Mouse (Mus musculus) hindbrain, embryonic 10.5 days (tissue): ENCODE data around the gene Ikbke. TPM values are rescaled to one million over a fixed set of nuclear protein-coding genes. Genes with fewer than 3 reads are reported as not detected.
A peak's percentile ranks its signal among the peaks of the same experiment; 100 is the strongest.

ENCODE experiments used
- DNase-seq: peaks from one replicate; pipeline ENCODE4 v3.0.0-alpha.2; 2017; ENCODE audit warnings: low spot score
- H3K27ac ChIP-seq: fragments of 300-500 bp; sonication (generic); 2 replicates; pipeline ENCODE4 v1.5.1; 2016; ENCODE audit warnings: mild to moderate bottlenecking, moderate library complexity
- H3K27me3 ChIP-seq: fragments of 300-500 bp; sonication (generic); 2 replicates; pipeline ENCODE4 v1.6.1; 2016; ENCODE audit warnings: mild to moderate bottlenecking; ENCODE audit not compliant: poor library complexity, insufficient read depth, severe bottlenecking
- H3K36me3 ChIP-seq: fragments of 300-500 bp; sonication (generic); 2 replicates; pipeline ENCODE4 v1.6.1; 2016; ENCODE audit warnings: mild to moderate bottlenecking, moderate library complexity
- H3K4me1 ChIP-seq: fragments of 300-500 bp; sonication (generic); replicated peaks from 2 replicates; pipeline ENCODE4 v1.6.1; 2016; ENCODE audit warnings: mild to moderate bottlenecking
- H3K4me3 ChIP-seq: fragments of 300-500 bp; sonication (generic); 2 replicates; pipeline ENCODE4 v1.5.1; 2016; ENCODE audit warnings: mild to moderate bottlenecking, moderate library complexity
- H3K9me3 ChIP-seq: fragments of 300-500 bp; sonication (generic); 2 replicates; pipeline ENCODE4 v1.6.1; 2016; ENCODE audit warnings: mild to moderate bottlenecking, moderate library complexity
- WGBS: fragments of 180-500 bp; shearing (Covaris S2); methylation state at CpG from one replicate; pipeline ENCODE4 v1.1.7; 2016; 5-methylcytosine and 5-hydroxymethylcytosine counted together
- polyA plus RNA-seq: library from polyadenylated mRNA; unstranded; fragments of >200 nt; fragmentation: Nextera tagmentation; extraction: Ambion mirVana; gene quantifications from 2 replicates; pipeline ENCODE4 v1.2.1, GENCODE M21; 2016

The Ikbke gene
- polyA plus RNA-seq, 1 experiment from 2014 or later: 1.5 TPM

- Histone ChIP-seq H3K4me3 (no peak overlapping the region), H3K27ac (no peak overlapping the region), H3K4me1 (peaks cover 7% of the 10 kb centered on the region; the same call in 1 of the 2 replicates), H3K27me3 (no peaks in the 10 kb centered on the region), H3K36me3 (no peaks in the 10 kb centered on the region), H3K9me3 (no peaks in the 10 kb centered on the region)
- DNase-seq: no peak
- WGBS: 85% methylated on average over 13 of the region's 13 CpGs
Observed at GRCm38 (mm10) chr1:131221822-131222590, 57.4 kb downstream of the Ikbke start.

- Histone ChIP-seq H3K36me3 (no peaks in the 10 kb centered on the region), H3K4me3 (no peak overlapping the region), H3K27ac (no peak overlapping the region), H3K4me1 (no peaks in the 10 kb centered on the region; the same call in 1 of the 2 replicates), H3K9me3 (no peaks in the 10 kb centered on the region), H3K27me3 (no peaks in the 10 kb centered on the region)
- 92% methylated on average over 11 of the region's 11 CpGs for WGBS
- DNase-seq: no peak
Observed at GRCm38 (mm10) chr1:131218933-131219332, 60.5 kb downstream of the Ikbke start.

- no peaks in the 10 kb centered on the region for H3K9me3 ChIP-seq
- H3K4me3 ChIP-seq: no peak overlapping the region
- no peak for DNase-seq
- H3K27ac ChIP-seq: no peak overlapping the region
- H3K27me3 ChIP-seq: no peaks in the 10 kb centered on the region
- no peaks in the 10 kb centered on the region for H3K4me1 ChIP-seq
- WGBS: 85% methylated on average over 6 of the region's 6 CpGs
- H3K36me3 ChIP-seq: no peaks in the 10 kb centered on the region
Observed at GRCm38 (mm10) chr1:131213361-131213760, 66.0 kb downstream of the Ikbke start.

GRCm38 (mm10) chr1:131212956-131213355 is 66.5 kb downstream of the Ikbke start:
- H3K36me3 ChIP-seq: no peaks in the 10 kb centered on the region
- H3K27ac ChIP-seq: no peak overlapping the region
- no peaks in the 10 kb centered on the region for H3K4me1 ChIP-seq
- 78% methylated on average over 5 of the region's 5 CpGs for WGBS
- H3K27me3 ChIP-seq: no peaks in the 10 kb centered on the region
- no peak overlapping the region for H3K4me3 ChIP-seq
- H3K9me3 ChIP-seq: no peaks in the 10 kb centered on the region
- DNase-seq: no peak

GRCm38 (mm10) chr1:131211655-131212054 is 67.8 kb downstream of the Ikbke start:
- no peak overlapping the region for H3K27ac ChIP-seq
- 86% methylated on average over 1 of the region's 1 CpGs for WGBS
- no peaks in the 10 kb centered on the region for H3K9me3 ChIP-seq
- DNase-seq: no peak
- no peaks in the 10 kb centered on the region for H3K27me3 ChIP-seq
- no peak overlapping the region for H3K4me3 ChIP-seq
- H3K36me3 ChIP-seq: no peaks in the 10 kb centered on the region
- no peaks in the 10 kb centered on the region for H3K4me1 ChIP-seq

- Histone ChIP-seq H3K36me3 (no peaks in the 10 kb centered on the region), H3K4me3 (no peak overlapping the region), H3K27ac (no peak overlapping the region), H3K9me3 (no peaks in the 10 kb centered on the region), H3K4me1 (no peaks in the 10 kb centered on the region), H3K27me3 (no peaks in the 10 kb centered on the region)
- 81% methylated on average over 8 of the region's 8 CpGs for WGBS
- no peak for DNase-seq
Observed at GRCm38 (mm10) chr1:131209971-131210426, 69.4 kb downstream of the Ikbke start.

GRCm38 (mm10) chr1:131208800-131209199 is 70.6 kb downstream of the Ikbke start:
- H3K36me3 ChIP-seq: no peaks in the 10 kb centered on the region
- H3K27ac ChIP-seq: no peak overlapping the region
- no peak overlapping the region for H3K4me3 ChIP-seq
- 77% methylated on average over 6 of the region's 6 CpGs for WGBS
- H3K27me3 ChIP-seq: no peaks in the 10 kb centered on the region
- H3K4me1 ChIP-seq: no peaks in the 10 kb centered on the region
- no peak for DNase-seq
- H3K9me3 ChIP-seq: no peaks in the 10 kb centered on the region

- Histone ChIP-seq H3K36me3 (no peaks in the 10 kb centered on the region), H3K4me3 (no peak overlapping the region), H3K27me3 (no peaks in the 10 kb centered on the region), H3K27ac (no peak overlapping the region), H3K9me3 (no peaks in the 10 kb centered on the region), H3K4me1 (no peaks in the 10 kb centered on the region)
- 90% methylated on average over 5 of the region's 5 CpGs for WGBS
- no peak for DNase-seq
Observed at GRCm38 (mm10) chr1:131208081-131208480, 71.3 kb downstream of the Ikbke start.

- Histone ChIP-seq H3K4me3 (no peak overlapping the region), H3K27me3 (no peaks in the 10 kb centered on the region), H3K27ac (no peak overlapping the region), H3K9me3 (no peaks in the 10 kb centered on the region), H3K4me1 (no peaks in the 10 kb centered on the region), H3K36me3 (no peaks in the 10 kb centered on the region)
- WGBS: 15% methylated on average over 5 of the region's 5 CpGs
- peak; percentile 60 for DNase-seq
Observed at GRCm38 (mm10) chr1:131207531-131207930, 71.9 kb downstream of the Ikbke start.

GRCm38 (mm10) chr1:131206342-131206741 is 73.1 kb downstream of the Ikbke start:
- H3K4me1 ChIP-seq: no peaks in the 10 kb centered on the region
- H3K27me3 ChIP-seq: no peaks in the 10 kb centered on the region
- no peaks in the 10 kb centered on the region for H3K9me3 ChIP-seq
- no peaks in the 10 kb centered on the region for H3K36me3 ChIP-seq
- H3K27ac ChIP-seq: no peak overlapping the region
- H3K4me3 ChIP-seq: no peak overlapping the region
- 84% methylated on average over 5 of the region's 5 CpGs for WGBS
- DNase-seq: no peak

GRCm38 (mm10) chr1:131204461-131204860 is 74.9 kb downstream of the Ikbke start:
- Histone ChIP-seq H3K9me3 (no peaks in the 10 kb centered on the region), H3K36me3 (no peaks in the 10 kb centered on the region), H3K4me3 (no peak overlapping the region), H3K27ac (no peak overlapping the region), H3K27me3 (no peaks in the 10 kb centered on the region), H3K4me1 (peaks cover 7% of the 10 kb centered on the region)
- 82% methylated on average over 8 of the region's 8 CpGs for WGBS
- DNase-seq: no peak
